Mouse (Mus musculus) kidney, adult 10 weeks (tissue): Measurements from ENCODE around the gene Slc25a30. TPM values are rescaled to one million over a fixed set of nuclear protein-coding genes. Genes with fewer than 3 reads are reported as not detected.

ENCODE experiments used
- polyA plus RNA-seq: library from polyadenylated mRNA; stranded (reverse); fragments of 350-450 nt; fragmentation: Illumina TruSeq; extraction: RNeasy Lipid Tissue Mini Kit (QIAGEN cat#74804); gene quantifications from one replicate; pipeline ENCODE4 v1.2.3, GENCODE M21; 2014; ENCODE audit warnings: low read depth, low replicate concordance

Gene Slc25a30
- polyA plus RNA-seq: 123 TPM

DNA sequence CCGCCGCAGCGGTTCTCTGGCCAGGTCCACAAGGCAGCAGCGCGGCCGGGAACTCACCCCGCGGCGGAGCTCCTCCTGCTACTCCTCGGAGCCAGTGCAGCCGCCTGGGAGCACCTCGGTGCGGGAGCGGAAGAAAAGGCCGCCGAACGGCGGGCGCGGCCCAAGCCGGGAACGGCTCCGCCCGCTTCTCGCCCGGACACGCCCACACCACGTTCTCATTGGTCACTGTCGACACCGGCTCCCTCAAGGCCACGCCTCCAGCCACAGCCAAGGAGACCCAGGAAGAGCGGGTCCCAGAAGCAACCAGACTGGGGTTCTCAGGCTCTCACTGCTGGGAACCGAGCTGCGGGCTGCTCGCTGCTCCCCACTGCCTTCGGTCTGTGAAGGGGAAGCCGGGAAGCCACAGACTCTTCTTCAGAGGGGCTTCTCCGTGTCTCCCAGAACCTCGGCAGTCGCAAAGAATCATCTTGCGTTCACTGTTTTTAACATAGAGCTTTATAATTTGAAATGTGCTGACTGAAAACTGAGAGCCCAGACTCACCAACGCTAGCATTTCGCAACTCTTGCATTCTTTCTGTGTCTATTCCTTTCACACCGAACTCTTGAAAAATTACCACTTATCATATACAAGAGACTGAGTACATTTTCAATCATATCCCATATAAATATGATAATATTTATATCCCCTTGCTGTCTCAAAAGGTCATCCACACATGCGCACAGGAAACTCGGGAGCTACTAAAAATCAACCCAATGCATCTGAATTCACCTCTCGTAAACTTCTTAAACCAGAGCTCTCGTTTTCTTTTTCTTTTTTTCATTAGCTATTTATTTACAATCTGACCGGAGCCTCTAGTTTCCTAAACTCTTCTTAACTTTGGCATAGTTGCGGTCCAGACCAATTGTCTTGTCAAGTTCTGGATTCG lies at the start of gene Slc25a30:
Gene Slc25a30, minus strand, starts transcription at position 170 of the 926 bp plus-strand sequence.

DNA sequence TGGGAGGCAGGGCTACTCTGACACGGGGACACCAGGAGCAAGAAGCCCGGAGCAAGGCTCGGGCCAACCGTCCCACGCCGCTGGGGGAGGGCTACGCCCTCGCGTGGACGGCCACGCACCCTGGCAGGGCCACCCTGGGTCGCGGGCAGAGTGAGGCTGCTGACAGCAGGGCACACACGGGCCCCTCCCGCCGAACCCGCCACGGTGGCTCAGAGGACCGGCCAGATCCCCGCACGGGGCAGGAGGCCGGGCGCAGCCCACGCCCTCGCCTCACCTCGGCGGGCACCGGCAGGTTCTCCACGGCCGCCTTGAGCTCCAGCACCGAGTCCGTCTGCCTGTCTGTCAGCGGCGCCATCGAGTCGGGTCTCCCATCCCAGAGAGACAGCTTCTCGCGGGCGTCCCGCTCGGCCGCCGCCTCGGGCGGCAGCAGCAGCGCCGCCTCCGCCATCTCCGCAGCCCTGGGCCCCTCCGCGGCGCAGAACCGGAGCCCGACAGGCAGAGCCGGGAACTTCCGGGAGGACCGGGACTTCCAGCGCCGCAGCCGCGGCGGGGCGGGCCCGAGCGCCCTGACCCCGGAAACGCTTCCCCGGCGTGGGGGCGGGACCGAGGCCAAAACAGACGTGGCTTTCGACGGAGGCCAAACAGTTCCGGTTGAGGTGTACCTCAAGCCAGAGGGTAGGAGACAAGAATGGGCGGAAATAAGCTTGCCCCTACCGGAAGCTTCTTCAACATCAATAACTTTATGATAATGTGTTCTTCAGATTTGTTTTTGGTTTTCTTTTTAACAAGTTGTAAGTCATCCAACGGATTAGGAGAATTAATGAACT lies 32.6 kb downstream of the Slc25a30 start, which contains the start of gene Cog3:
Gene Cog3, minus strand, starts transcription at position 527 of the 827 bp plus-strand sequence.

Other genes with a start within 250 kb of the Slc25a30 start
- gene Spert, start 193.9 kb downstream of the Slc25a30 start, polyA plus RNA-seq: not detected
- gene Erich6b, start 144.8 kb downstream of the Slc25a30 start, polyA plus RNA-seq: not detected
- gene Cog3, start 32.5 kb downstream of the Slc25a30 start, polyA plus RNA-seq: 24.4 TPM
- 10,775 TPM for gene Tpt1, start 58.1 kb upstream of the Slc25a30 start, polyA plus RNA-seq
- 0.12 TPM for gene Kctd4, start 168.0 kb upstream of the Slc25a30 start, polyA plus RNA-seq
- gene Gtf2f2, start 223.8 kb upstream of the Slc25a30 start, polyA plus RNA-seq: 26.4 TPM